Mouse (Mus musculus) ovary, postnatal 36 days (tissue): Measurements from ENCODE around the gene Cby1.
A peak's percentile ranks its signal among the peaks of the same experiment; 100 is the strongest.

Source experiments
- DNase-seq: peaks from one replicate; pipeline ENCODE4 v3.0.0; 2022; ENCODE audit warnings: low spot score, mixed read lengths

Gene Cby1

DNA sequence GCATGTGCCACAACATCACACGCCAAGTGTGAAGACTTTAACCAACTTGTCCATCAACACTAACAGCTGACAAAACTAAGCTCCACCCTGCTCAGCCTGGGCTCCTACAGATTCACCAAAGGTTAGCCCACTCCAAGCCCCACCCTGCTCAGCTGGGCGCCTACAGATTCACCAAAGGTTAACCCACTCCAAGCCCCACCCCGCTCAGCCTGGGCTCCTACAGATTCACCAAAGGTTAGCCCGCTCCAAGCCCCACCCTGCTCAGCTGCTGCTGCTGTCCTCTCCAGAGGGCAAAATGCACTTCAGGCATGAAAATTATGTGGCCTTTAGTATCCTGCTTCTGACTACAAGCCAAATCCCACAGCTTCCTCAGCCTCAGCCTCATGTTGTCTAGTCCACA lies 23.0 kb downstream of the Cby1 start:
- DNase-seq = no peak

DNA sequence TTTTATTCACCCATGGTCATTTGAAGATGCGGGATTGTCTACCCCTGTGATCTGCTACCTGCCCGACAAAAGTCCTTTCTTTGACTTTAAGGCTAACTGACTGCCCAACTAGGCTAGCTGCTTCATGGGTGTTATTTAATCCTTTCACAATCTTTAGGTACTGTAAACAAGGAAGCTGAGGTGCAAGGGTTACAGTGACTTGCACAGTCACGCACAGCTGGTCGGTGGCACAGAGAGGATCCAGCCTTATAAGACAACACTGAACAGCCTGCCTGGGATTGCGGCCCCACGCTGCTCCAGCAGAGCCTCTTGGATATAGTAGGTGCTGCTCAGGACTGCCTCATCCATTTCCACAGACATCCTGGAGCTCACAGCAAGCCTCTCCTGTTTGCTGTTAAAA lies 24.1 kb downstream of the Cby1 start:
- DNase-seq = no peak

DNA sequence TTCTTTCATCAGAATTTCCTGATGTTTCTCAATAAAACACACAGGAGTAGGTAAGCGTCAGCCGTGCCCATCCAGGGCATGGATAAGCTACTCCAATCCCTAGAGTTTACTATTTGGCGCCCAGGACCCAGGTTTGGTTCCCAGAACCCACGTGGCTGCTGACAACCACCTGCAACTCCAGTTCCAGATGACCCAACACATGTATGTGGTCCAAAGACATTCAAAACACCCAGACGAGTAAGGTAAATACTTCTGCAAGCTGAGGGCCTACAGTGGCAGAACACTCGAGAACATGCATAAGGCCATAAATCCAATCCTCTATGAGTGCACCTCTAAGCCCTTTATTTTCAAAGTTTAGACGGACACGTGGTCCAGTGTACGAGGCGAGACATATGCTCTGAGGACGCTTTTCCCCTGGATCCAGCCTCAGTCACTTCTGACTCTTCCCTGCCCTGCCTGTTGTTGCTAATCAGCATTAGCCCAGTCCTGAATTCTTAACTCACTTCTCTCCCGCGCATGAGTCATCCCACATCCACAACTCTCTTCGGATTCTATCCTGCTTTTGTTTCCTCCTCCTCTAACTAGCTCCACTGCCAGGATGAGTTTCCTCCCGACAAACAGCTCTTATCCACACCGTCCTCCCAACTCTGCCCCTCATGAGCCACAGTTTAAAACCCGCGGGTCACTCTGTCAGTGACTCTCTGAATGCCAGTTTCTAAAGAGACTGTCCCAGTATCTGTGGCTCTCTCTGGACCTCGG lies 24.9 kb downstream of the Cby1 start:
- no peak for DNase-seq

DNA sequence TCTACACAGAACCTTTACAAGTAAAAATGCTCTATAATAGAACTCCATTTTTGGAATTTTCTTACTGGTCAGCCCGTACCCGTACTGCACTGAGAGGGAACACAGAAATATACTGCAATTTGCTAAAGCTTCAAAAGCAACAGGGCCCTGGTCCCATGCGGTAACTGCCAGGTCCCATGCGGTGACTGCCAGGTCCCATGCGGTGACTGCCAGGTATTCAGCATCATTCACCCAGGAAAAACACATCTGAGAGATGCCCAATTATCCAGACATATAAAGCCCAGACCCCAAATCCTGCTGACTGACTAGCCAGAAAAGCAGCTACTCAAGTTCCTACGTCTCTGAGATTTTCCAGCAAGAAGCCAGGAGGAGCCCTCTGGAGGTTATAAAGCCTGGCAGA lies 25.6 kb downstream of the Cby1 start:
- DNase-seq = no peak

DNA sequence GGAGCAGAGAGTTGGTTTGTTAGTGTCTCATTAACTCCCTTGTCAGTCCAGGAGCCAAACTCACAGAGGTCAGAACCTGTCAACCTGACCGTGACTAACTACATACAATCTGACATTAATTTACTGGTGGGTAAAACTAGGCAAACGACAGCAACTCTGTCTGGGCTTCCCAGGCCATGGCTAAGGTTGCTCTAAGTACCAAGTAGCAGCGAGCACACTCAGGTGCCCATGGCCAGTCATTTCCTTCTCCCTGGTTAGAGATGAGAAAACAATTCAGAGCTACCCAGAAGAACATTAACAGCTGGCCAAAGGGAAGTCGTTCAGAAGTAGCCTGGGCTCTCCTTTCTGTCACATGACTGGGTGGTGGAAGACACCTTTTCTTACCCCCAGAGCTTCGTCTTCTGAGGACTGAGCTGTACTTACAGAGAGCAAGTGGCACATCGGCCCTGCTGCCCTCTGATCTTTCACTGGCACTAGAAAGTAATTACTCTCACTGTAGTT lies 26.2 kb downstream of the Cby1 start:
- DNase-seq = no peak

DNA sequence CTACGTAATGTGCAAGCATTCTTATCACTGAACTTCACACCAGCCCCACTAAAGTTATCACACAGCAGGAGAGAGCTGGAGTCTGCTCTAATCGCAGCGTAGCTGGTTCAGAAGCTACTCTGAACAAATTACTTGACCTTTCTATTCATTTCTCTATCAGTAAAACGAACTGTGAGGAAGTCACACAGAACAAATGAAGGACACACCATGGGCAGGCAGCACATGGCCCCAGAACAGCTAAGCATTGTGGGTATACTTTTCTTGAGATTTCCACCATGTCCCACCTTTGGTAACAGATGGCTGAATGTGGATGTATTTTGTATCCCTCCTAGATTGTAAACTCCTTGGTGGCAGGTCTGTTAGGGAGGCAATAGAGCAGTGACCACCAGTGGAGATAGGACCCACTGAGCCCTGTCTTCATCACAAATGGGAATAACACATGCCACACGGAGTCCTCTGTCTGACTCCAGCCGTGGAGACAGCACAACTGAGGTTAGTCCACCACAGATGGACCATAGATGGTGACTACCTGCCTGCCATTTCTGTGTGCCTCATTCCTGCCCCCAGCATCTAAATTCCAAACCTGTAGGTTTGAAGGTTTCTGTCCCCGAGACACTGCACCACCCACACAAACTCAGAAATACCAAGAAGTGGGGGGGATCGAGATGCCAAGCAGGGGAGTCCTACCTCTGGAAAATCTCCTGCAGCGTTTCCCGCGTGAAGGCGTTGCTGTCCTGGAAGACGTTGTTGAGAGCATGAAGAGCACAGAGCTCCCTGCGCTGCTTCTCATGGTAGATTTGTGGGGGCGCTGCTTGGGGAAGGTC lies 27.3 kb downstream of the Cby1 start:
- DNase-seq = no peak

DNA sequence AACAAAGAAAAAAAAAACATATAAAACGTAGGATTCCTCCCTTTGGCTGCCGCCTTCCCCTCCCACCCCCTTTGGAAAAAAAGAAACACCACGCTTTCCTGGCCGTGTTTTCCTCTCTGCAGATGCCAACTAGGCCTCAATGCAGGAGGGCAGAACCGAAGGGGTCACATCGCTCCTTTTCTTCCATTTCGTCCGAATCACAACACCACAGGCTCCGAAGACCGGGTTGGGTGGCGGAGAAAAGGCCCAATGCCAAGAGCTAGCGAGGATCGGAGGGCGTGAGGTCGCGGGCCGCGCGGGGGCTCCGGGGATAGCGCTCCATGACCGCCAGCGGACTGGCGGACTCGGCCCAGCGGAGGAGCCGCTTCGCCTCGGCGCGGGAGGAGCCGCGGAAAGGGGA lies 28.2 kb downstream of the Cby1 start:
- no peak for DNase-seq

DNA sequence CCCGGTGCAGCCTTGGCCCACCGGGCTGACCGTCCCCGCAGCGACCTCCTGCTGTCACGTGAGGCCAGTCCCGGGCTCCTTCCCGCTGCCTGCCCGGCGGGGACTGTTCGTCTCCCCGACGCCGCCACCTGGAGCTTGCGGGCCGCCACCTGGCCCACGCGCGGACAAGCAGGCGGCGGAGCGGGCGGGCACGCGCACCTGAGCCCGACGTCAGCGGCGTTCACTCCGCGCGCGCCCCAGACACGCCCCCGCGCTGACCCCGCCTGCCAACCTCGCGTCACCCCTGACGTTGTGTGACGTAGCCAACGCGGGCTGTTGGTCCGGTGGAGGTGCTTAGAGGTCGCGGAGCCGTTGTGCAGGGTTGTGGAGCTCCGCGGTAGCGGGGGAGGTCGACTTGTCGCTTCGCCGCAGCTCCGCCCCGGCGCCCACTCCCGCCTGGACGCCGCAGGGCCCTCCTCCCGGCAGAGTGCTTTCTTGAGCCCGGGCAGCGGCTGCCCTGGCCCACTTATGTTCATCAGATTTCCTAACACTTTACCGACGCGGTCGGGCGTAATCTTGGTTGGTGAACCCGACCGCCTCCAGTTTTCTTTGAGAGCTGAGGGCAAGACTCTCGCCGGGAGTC lies 28.8 kb downstream of the Cby1 start, which contains the start of gene Josd1:
TSS of gene Josd1 (minus strand) at position 274 of the 622 bp plus-strand sequence.
- DNase-seq = peak; percentile 96

DNA sequence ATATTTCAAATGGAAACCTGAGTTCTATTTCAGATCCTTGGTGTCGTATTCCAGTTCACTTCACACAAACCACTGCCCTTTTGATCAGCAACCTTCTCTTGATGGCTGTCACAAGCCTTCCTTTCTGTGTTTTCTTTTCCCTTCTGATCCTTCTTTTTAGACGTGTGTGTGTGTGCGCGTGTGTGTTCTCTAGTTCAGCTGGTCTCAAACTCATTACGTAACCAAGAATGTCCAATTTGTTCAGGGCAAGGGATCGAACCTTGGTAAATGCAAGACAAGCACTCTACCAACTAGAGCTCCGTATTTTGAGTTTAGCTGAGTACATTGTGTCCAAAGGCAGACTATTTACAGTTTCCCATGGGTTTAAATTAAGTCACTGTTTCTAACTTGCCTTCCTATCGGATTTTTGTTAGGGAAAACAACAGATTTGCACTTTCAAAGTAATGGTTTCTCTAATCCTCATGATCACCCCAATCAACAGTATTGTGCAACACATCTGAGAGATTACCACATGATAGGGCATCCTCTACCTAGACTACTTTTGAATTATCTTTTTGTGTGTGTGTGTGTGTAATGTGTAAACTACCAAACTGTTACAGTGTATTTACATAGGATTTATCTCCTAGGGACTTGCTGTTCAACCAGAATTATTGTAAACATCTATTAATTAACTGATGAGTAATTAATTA lies 29.4 kb downstream of the Cby1 start:
- DNase-seq = no peak

DNA sequence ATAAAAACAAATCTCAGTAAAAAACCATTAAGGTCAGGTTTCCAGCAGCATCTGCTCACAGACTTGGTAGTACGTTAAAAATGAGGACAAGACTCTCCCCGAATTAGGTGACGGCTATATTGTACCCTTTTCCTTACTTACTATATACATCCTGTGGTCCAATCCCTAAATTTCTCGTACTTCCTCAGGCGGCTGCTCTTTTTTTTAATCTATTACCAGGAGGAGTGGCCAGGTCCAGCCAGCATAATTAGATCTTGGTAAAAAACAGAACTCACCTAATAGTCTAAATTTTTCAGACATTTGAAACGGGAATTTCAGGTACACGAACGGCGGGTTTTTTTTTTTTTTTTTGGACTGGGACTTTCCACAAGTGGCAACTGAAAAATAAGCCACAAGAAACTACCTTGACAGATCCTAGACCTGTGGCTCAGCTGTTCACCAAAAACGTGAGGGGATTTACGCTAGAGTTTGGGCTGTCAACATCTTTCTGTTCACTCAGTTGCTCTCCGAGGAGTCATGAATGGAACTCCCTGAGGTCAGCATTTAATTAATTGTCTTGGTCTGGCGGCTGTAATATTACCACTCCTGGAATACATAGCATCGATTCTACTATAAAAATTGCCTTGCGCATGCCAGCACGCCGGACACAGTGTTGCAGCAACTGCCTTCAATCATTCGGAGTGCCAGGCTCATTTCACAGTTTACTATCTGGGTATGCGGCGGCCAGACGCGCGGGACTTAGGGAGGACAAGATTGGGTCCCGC lies 30.8 kb downstream of the Cby1 start:
- no peak for DNase-seq

DNA sequence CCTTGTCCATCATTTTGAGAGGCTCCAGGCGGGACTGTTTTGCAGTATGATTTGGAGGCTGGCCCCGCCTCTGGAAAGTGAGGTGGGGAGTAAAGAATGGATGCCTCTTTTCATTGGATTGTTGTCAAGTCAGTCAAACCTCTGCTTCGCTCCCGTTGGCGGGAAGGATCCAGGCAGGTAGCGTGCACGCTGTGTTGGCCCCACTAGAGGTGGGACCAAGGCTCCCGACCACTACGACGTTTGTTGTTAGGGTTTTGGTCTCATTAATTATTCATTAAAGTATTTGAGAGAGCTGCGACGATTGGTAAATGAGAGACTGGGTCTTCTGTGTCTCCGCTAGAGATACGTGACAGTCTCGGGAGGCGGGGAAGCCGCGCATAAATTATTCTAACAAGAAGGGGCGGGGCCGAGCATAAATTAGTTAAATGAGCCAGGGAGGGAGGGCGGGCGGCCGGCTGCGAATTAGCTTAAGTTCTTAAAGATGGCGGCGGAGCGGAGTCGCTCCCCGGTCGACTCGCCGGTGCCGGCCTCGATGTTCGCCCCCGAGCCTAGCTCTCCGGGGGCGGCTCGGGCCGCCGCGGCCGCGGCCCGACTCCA lies 31.5 kb downstream of the Cby1 start, which contains the start of gene Gtpbp1:
TSS of gene Gtpbp1 (plus strand) at position 420 of the 597 bp plus-strand sequence.
- peak; percentile 93 for DNase-seq

DNA sequence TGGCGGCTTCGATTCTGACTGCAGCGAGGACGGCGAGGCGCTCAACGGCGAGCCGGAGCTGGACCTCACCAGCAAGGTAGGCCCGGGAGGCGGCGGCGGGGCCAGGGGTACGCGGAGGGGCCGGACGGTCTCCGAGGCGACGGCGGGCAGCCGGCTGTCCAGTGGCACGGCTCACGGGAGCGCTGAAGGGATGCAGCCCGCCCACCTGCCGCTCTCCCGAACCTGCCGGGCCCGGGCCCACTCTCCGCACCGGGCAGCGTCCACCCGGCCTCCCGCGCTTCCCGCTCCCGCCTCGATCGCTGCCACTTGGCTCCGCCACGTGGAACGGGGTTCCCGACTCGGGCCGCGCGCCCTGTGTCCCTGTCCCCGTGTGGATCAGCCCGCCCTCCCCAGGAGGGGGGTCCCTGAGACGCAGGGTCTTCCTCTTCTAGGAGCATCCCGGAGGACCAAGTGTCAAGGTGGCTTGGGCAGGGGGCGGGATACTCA lies 32.1 kb downstream of the Cby1 start:
- no peak for DNase-seq

DNA sequence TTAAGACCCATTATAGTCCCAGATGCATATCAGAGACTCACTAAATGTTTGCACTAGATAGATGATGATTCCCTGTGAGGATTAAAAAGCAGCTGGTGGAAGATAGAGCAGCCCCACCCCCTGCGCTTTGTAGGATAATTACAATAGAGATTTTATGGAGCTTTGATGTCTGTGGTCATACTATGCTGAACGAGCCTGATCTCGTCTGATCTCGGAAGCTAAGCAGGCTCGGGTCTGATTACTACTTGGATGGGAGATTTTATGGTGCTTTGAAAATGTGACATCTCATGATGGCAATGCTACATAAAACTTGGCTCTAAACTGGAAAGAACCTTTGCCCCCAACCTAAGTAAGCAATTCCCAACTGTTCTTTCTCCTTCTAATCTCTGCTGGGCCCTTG lies 33.3 kb downstream of the Cby1 start:
- no peak for DNase-seq

DNA sequence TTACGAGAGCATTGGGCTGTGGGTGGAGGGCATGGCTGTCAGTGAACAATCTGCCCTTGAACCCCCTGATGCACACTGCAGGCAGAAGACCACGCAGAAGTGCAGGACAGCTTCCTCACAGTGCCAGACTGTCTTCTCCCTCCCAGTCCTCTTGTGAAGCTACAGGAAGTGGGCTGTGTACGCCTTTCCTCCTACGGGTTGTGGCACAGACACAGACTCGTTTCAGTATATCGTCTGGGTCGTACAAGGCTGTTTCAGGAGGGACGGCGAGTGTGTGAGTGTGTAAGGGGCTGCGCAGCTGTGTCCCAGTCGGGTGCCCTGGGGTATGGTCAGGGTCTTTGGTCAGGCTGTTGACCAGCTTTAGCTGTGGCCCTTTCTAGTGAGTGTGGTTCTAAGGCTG lies 34.7 kb downstream of the Cby1 start:
- DNase-seq = no peak

DNA sequence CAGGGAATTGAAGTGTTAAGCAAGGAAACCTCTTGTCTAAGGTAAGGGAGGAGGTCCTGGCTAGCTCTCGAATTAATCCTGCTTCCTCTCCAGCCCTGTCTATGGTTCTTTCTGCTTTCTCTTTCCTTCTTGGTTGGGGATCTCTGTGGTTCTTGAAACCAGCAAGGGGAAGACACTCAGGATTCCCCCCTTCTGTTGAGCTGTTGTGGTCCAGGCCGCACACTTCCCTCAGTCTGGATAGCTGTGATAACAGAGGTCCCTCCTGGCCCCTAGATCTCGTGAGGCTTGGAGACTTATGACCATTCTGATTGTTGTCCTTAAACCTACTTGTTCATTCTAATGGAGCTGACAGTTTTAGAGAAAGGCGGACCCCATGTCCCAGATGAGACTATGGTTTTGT lies 35.5 kb downstream of the Cby1 start:
- DNase-seq = no peak

DNA sequence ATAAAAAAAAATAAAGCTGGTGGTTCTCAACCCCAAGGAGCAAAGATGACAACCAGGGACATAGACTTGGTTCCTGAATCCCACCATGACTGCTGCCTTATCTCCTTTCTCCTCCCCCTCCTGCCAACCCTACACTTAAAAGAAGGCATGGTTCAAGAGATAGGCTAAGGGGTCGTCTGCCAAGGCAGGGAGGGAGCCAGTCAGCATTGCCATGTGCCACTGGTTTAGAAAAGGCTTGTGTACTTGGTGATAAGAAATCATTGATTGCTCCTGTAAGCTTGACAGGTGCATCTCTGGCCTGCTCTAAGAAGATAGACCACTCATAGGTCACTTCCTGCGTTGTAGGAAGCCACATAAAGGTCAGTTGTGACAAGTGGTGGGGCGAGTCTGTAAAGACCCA lies 36.5 kb downstream of the Cby1 start:
- DNase-seq = no peak

DNA sequence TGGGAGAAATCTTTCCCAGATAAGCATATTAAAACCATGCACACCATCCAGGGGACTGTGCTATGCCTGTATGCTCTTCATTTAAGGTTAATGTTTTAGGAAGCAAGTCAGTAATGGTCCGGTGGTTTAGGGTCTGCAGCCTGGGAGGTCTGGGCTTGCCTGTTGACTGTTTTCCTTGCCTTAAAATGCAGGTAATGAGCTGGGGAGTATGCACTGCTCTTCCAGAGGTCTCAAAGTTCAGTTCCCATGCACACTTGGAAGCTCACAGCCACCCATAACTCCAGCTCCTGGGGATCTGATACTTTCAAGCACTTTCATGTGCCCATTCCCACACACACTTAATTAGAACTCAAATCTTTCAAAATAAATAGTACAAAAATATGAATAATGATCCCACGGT lies 37.5 kb downstream of the Cby1 start:
- no peak for DNase-seq

DNA sequence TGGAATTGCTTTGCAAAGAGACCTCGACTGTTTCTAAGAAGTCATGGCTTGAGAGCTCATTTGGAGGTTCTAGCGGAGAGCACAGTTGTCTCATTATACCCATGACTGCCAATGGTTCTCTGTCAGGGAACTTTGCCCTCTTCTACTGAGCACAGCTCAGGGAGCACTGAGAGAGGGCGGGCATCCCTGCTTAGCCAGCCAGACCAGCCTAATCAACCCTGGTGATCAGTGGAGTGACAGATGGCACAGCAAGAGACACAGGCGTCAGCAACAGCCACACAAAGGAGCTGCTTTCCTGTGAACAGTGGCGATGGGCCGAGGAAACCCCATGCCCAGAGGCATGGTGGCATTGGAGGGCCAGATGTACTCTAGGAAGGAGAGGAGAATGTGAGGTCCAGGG lies 38.0 kb downstream of the Cby1 start:
- no peak for DNase-seq

DNA sequence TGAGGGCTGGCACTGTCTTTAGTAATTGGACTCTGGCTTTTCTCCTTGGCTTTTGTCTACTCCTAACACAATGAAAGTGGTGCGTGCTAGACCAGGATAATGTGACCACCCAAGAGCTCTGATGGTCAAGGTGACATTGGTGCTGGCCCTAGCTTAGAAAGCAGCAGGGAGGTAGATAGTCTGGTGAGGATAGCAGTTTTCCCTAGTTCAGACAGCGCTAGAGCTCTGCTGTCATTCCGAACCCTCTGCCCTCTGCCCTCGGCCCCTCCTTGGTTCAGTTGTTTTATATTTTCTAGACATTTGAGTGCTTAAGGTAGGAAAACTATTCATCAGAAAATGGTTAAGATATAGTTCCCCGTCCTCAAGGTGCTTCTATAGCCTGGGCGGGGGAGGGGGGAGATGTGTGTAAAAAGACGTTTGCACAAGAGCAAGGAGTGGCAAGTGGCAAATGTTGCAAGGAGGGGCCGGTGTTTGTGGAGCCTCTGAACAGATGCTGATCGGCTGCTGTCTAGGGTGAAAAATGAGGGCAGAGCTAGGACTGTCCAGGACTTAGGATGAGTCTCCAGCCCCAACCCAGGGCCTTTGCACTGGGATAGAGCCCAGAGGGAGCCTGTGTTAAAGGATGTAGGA lies 38.7 kb downstream of the Cby1 start:
- no peak for DNase-seq

DNA sequence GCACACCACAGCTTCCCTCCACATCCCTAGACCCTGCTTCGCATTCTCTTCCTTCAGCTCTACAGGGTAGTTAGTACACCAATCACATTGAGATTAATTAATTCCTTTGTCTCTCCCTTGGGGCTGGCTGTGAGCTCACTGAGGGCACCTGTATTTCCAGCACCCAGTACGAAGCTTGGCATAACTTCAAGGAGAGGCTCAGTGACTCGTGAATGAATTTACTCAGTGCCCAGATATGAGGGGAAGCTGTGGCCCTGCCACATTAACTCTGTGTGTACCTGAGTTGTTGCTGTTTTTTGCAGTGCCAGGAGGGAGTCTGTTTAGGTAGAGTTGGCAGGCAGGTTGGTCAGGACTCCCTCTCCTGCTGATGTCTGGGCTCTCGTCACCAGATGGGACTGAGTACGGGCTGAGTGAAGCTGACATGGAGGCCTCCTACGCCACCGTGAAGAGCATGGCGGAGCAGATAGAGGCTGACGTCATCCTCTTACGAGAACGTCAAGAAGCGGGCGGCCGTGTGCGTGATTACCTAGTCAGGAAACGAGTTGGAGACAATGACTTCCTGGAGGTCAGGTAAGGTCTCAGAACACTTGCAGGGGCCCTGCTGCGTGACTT lies 47.7 kb downstream of the Cby1 start:
- no peak for DNase-seq
